Mouse (Mus musculus): ENCODE measurements around the gene Gpr156.

Gpr156 gene

GRCm38 (mm10) chr16:37919000-37919399 lies 2.7 kb downstream of the Gpr156 start:
- no peak for DNase-seq

GRCm38 (mm10) chr16:37920842-37921409 lies 4.6 kb downstream of the Gpr156 start:
- DNase-seq, result no peak

GRCm38 (mm10) chr16:37926087-37926486 lies 9.8 kb downstream of the Gpr156 start:
- no peak for DNase-seq

GRCm38 (mm10) chr16:37927117-37927516 lies 10.8 kb downstream of the Gpr156 start:
- DNase-seq, result no peak

GRCm38 (mm10) chr16:37929006-37929405 lies 12.7 kb downstream of the Gpr156 start:
- DNase-seq, result no peak

- DNase-seq, result no peak
Observed at GRCm38 (mm10) chr16:37929626-37930025, 13.3 kb downstream of the Gpr156 start.

- DNase-seq, result no peak
Observed at GRCm38 (mm10) chr16:37934932-37935331, 18.6 kb downstream of the Gpr156 start.

GRCm38 (mm10) chr16:37937276-37937675 lies 21.0 kb downstream of the Gpr156 start:
- DNase-seq, result no peak

GRCm38 (mm10) chr16:37938125-37939081 lies 22.1 kb downstream of the Gpr156 start:
- DNase-seq, result no peak

GRCm38 (mm10) chr16:37939082-37939863 lies 23.0 kb downstream of the Gpr156 start:
- DNase-seq, result no peak

GRCm38 (mm10) chr16:37940291-37940690 lies 24.0 kb downstream of the Gpr156 start:
- DNase-seq, result no peak

GRCm38 (mm10) chr16:37943701-37944100 lies 27.4 kb downstream of the Gpr156 start:
- DNase-seq, result no peak

- DNase-seq, result no peak
Observed at GRCm38 (mm10) chr16:37945031-37945796, 28.9 kb downstream of the Gpr156 start.

GRCm38 (mm10) chr16:37947160-37947559 lies 30.9 kb downstream of the Gpr156 start:
- DNase-seq, result peak; percentile 38

GRCm38 (mm10) chr16:37948365-37948764 lies 32.1 kb downstream of the Gpr156 start:
- DNase-seq, result no peak

GRCm38 (mm10) chr16:37951171-37951570 lies 34.9 kb downstream of the Gpr156 start:
- DNase-seq, result no peak

GRCm38 (mm10) chr16:37953186-37953585 lies 36.9 kb downstream of the Gpr156 start:
- DNase-seq, result no peak

- no peak for DNase-seq
Observed at GRCm38 (mm10) chr16:37953991-37954942, 38.0 kb downstream of the Gpr156 start.

GRCm38 (mm10) chr16:37955336-37955917 lies 39.1 kb downstream of the Gpr156 start:
- no peak for DNase-seq

GRCm38 (mm10) chr16:37956076-37956676 lies 39.9 kb downstream of the Gpr156 start:
- no peak for DNase-seq

- DNase-seq, result no peak
Observed at GRCm38 (mm10) chr16:37956751-37957150, 40.5 kb downstream of the Gpr156 start.
